Mouse (Mus musculus) ES-Bruce4 (cell line): ENCODE results near the gene Dapk2.
"Not testable (repeated sequence)": the region's sequence is repeated elsewhere in the genome, so short reads cannot be mapped to it uniquely, and the experiment has no call there.

Experiments used
- CTCF ChIP-seq: IDR thresholded peaks from one replicate; pipeline ENCODE4 v1.8.1; 2011; ENCODE audit warnings: low read depth, low read length
- POLR2A ChIP-seq: IDR thresholded peaks from one replicate; pipeline ENCODE4 v1.8.1; 2011; ENCODE audit warnings: low read length; ENCODE audit not compliant: insufficient read depth

GRCm38 (mm10) chr9:66285241-66285640 lies 127.2 kb downstream of the Dapk2 start:
- TF ChIP-seq POLR2A, CTCF: not testable (repeated sequence)
